Mouse (Mus musculus): ENCODE results near the gene Tgm2.

- TF ChIP-seq POLR2A (IDR thresholded peaks at IDR 0.05; ENCODE audit: control insufficient read depth, low read depth, low read length) (no peak), CTCF (IDR thresholded peaks at IDR 0.05; ENCODE audit: control insufficient read depth, insufficient read depth, insufficient replicate concordance, low read depth, low read length) (no peak)
Observed at GRCm38 (mm10) chr2:158146971-158147370, 735 bp upstream of the Tgm2 start.

Data from testis, adult 2 months (tissue).